ENCODE assay signal across 8 mouse cellular contexts in genomic region chr3:154570786-154571185, GRCm38 (mm10). TPM values are rescaled to one million over a fixed set of nuclear protein-coding genes. Genes with fewer than 3 reads are reported as not detected.
DNase-seq lines count a peak whose midpoint lies in the region; ATAC-seq lines count a peak whose summit lies in the region.

No protein-coding gene starts in this region.

- no peak overlapping the region for H3K4me3 ChIP-seq in liver, embryonic 12.5 days
- peak overlapping the region; percentile 16; the same call in 1 of the 2 replicates for H3K4me3 ChIP-seq in forebrain, embryonic 11.5 days (ENCODE audit: low read depth, low read length)
- H3K4me3 ChIP-seq in hindbrain, embryonic 13.5 days, result peak overlapping the region; percentile 19
- H3K4me3 ChIP-seq in neural tube, embryonic 13.5 days, result peak overlapping the region; percentile 9; the same call in 1 of the 2 replicates

- no peak overlapping the region for H3K27ac ChIP-seq in liver, embryonic 12.5 days
- H3K27ac ChIP-seq in forebrain, embryonic 11.5 days (ENCODE audit: low read depth, low read length), result no peak overlapping the region
- no peak overlapping the region for H3K27ac ChIP-seq in hindbrain, embryonic 13.5 days
- H3K27ac ChIP-seq in neural tube, embryonic 13.5 days (replicated peaks), result no peak overlapping the region

- H3K9me3 ChIP-seq in liver, embryonic 12.5 days (replicated peaks), result no peaks in the 10 kb centered on the region
- no peaks in the 10 kb centered on the region for H3K9me3 ChIP-seq in forebrain, embryonic 11.5 days (ENCODE audit: control insufficient read depth, low read length)
- H3K9me3 ChIP-seq in hindbrain, embryonic 13.5 days, result no peaks in the 10 kb centered on the region
- H3K9me3 ChIP-seq in neural tube, embryonic 13.5 days, result no peaks in the 10 kb centered on the region

- H3K27me3 ChIP-seq in liver, embryonic 12.5 days (replicated peaks), result peaks cover 26% of the 10 kb centered on the region
- no peaks in the 10 kb centered on the region for H3K27me3 ChIP-seq in forebrain, embryonic 11.5 days (ENCODE audit: control insufficient read depth, insufficient read depth, low read length)
- H3K27me3 ChIP-seq in hindbrain, embryonic 13.5 days, result peaks cover 5% of the 10 kb centered on the region; the same call in 1 of the 2 replicates
- H3K27me3 ChIP-seq in neural tube, embryonic 13.5 days, result no peaks in the 10 kb centered on the region

- peak overlapping the region; percentile 34 for H3K4me2 ChIP-seq in liver, embryonic 12.5 days
- H3K4me2 ChIP-seq in forebrain, embryonic 11.5 days (ENCODE audit: low read depth, low read length, severe bottlenecking), result peak overlapping the region; percentile 34
- peak overlapping the region; percentile 50 for H3K4me2 ChIP-seq in hindbrain, embryonic 13.5 days
- H3K4me2 ChIP-seq in neural tube, embryonic 13.5 days, result peak overlapping the region; percentile 53

- ATAC-seq in liver, embryonic 12.5 days, result no peak
- no peak for ATAC-seq in forebrain, embryonic 11.5 days (replicated peaks; ENCODE audit: low FRiP score)
- ATAC-seq in hindbrain, embryonic 13.5 days (ENCODE audit: low FRiP score), result no peak
- ATAC-seq in neural tube, embryonic 13.5 days (ENCODE audit: low read depth), result no peak

- 7% methylated on average over 12 of the region's 12 CpGs for WGBS in liver, embryonic 12.5 days (ENCODE audit: insufficient replicate concordance)
- 3% methylated on average over 12 of the region's 12 CpGs for WGBS in forebrain, embryonic 11.5 days
- 6% methylated on average over 12 of the region's 12 CpGs for WGBS in hindbrain, embryonic 13.5 days
- 5% methylated on average over 12 of the region's 12 CpGs for WGBS in neural tube, embryonic 13.5 days

- no peak for DNase-seq in liver
- peak; percentile 45 for DNase-seq in forebrain, embryonic 11.5 days (ENCODE audit: low spot score)
- DNase-seq in thymus, postnatal 4 days, result no peak
- DNase-seq in left cerebral cortex, postnatal 36 days (ENCODE audit: low spot score in 2 of 2), result no peak
- DNase-seq in kidney, adult 8-10 months, result no peak

- intact Hi-C loops in left cerebral cortex, postnatal 36 days (cut with DNase I), result loop anchor here (5.0 kb wide), 2 partner anchors 238 to 613 kb away; partner anchors contain the start of gene Lhx8

- H3K9ac ChIP-seq in liver, embryonic 12.5 days, result no peak overlapping the region
- H3K9ac ChIP-seq in forebrain, embryonic 11.5 days (ENCODE audit: low read length), result no peak overlapping the region; the same call in 1 of the 2 replicates
- H3K9ac ChIP-seq in hindbrain, embryonic 13.5 days, result no peak overlapping the region
- H3K9ac ChIP-seq in neural tube, embryonic 13.5 days, result peak overlapping the region; percentile 44; the same call in 1 of the 2 replicates

- H3K4me1 ChIP-seq in liver, embryonic 12.5 days, result no peaks in the 10 kb centered on the region
- peaks cover 5% of the 10 kb centered on the region for H3K4me1 ChIP-seq in forebrain, embryonic 11.5 days (replicated peaks; ENCODE audit: control insufficient read depth, insufficient read depth, low read length)
- H3K4me1 ChIP-seq in hindbrain, embryonic 13.5 days (replicated peaks), result peaks cover 8% of the 10 kb centered on the region; the same call in 1 of the 2 replicates
- H3K4me1 ChIP-seq in neural tube, embryonic 13.5 days (replicated peaks), result peaks cover 17% of the 10 kb centered on the region

- H3K36me3 ChIP-seq in liver, embryonic 12.5 days, result no peaks in the 10 kb centered on the region
- no peaks in the 10 kb centered on the region for H3K36me3 ChIP-seq in forebrain, embryonic 11.5 days (ENCODE audit: control insufficient read depth, insufficient read depth, low read length)
- H3K36me3 ChIP-seq in hindbrain, embryonic 13.5 days, result no peaks in the 10 kb centered on the region
- no peaks in the 10 kb centered on the region for H3K36me3 ChIP-seq in neural tube, embryonic 13.5 days

RNA-seq across cellular contexts. Expression of gene Cryz, which starts 25.7 kb away (rescaled TPM):
- 13.5 and 14.8 TPM in 2 replicates for polyA plus RNA-seq in liver, embryonic 12.5 days (2016; fragmentation: Nextera tagmentation; extraction: Ambion mirVana)
- 20.5 and 20.6 TPM in 2 replicates for polyA plus RNA-seq in forebrain, embryonic 11.5 days (2014; fragmentation: Nextera tagmentation; extraction: Ambion mirVana)
- polyA plus RNA-seq in hindbrain, embryonic 13.5 days (2015; fragmentation: Nextera tagmentation; extraction: Ambion mirVana), result 10.0 and 12.6 TPM in 2 replicates
- 9.7 and 11.3 TPM in 2 replicates for polyA plus RNA-seq in neural tube, embryonic 13.5 days (2015; fragmentation: Nextera tagmentation; extraction: Ambion mirVana)
- 10 to 100 TPM; 19.8 to 22.2 TPM for total RNA-seq in left cerebral cortex, postnatal 36 days (2021)

RNA-seq across cellular contexts. Expression of gene Tyw3, which starts 26.1 kb away (rescaled TPM):
- polyA plus RNA-seq in liver, embryonic 12.5 days (2016; fragmentation: Nextera tagmentation; extraction: Ambion mirVana), result 6.5 and 7.3 TPM in 2 replicates
- polyA plus RNA-seq in forebrain, embryonic 11.5 days (2014; fragmentation: Nextera tagmentation; extraction: Ambion mirVana), result 20.5 and 21.5 TPM in 2 replicates
- polyA plus RNA-seq in hindbrain, embryonic 13.5 days (2015; fragmentation: Nextera tagmentation; extraction: Ambion mirVana), result 10.3 and 13.5 TPM in 2 replicates
- 8.6 and 14.6 TPM in 2 replicates for polyA plus RNA-seq in neural tube, embryonic 13.5 days (2015; fragmentation: Nextera tagmentation; extraction: Ambion mirVana)
- 10 to 100 TPM; 12.3 to 14.7 TPM for total RNA-seq in left cerebral cortex, postnatal 36 days (2021)
